Mouse (Mus musculus): ENCODE measurements around the gene Tmem41a.

Tmem41a gene

GRCm38 (mm10) chr16:21893890-21894289, 53.5 kb downstream of the Tmem41a start:
- DNase-seq, result no peak

DNA sequence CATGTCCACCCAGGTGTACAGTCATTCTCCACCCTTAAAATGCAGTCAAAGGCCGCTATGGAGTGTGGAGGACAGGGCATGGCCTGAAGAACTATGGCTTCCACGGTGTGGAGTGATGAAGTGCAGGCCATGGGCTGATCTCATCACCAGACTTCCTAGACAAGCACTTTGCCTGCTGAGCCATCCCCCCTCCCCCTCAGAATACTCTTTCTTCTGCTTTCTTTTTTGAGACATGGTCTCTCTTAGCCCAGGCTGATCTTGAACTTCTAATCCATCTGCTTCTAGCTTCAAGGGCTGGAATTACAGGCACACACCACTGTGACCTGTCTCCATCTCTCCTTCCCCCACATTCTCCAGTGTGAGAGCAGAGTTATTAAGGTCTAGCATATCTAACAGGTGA, 59.8 kb downstream of the Tmem41a start:
- DNase-seq, result no peak
